Mouse (Mus musculus) liver, embryonic 16.5 days (tissue): ENCODE data around the gene Tceanc. TPM values are rescaled to one million over a fixed set of nuclear protein-coding genes. Genes with fewer than 3 reads are reported as not detected.

Experiments
- ATAC-seq: fragments of 200-750 bp; cut with Nextera tagmentation; 2 replicates; pipeline ENCODE4 v1.8.0; 2017; ENCODE audit warnings: low read depth, mild to moderate bottlenecking, moderate number of reproducible peaks, moderate library complexity
- H3K27ac ChIP-seq: fragments of 300-500 bp; sonication (generic); 2 replicates; pipeline ENCODE4 v1.5.1; 2014; ENCODE audit warnings: mild to moderate bottlenecking, low read length
- H3K27me3 ChIP-seq: fragments of 300-500 bp; sonication (generic); 2 replicates; pipeline ENCODE4 v1.6.1; 2014; ENCODE audit warnings: low read depth, low read length, mixed read lengths; ENCODE audit not compliant: control insufficient read depth, insufficient read depth
- H3K36me3 ChIP-seq: fragments of 300-500 bp; sonication (generic); 2 replicates; pipeline ENCODE4 v1.6.1; 2014; ENCODE audit warnings: mild to moderate bottlenecking; ENCODE audit not compliant: control insufficient read depth, insufficient read depth
- H3K4me1 ChIP-seq: fragments of 300-500 bp; sonication (generic); 2 replicates; pipeline ENCODE4 v1.6.1; 2014; ENCODE audit warnings: low read depth, low read length, mixed read lengths; ENCODE audit not compliant: control insufficient read depth
- H3K4me2 ChIP-seq: fragments of 300-500 bp; sonication (generic); 2 replicates; pipeline ENCODE4 v1.6.1; 2014; ENCODE audit warnings: low read depth, low read length, mixed read lengths
- H3K4me3 ChIP-seq: fragments of 300-500 bp; sonication (generic); 2 replicates; pipeline ENCODE4 v1.5.1; 2014; ENCODE audit warnings: low read depth, mild to moderate bottlenecking, low read length
- H3K9ac ChIP-seq: fragments of 300-500 bp; sonication (generic); 2 replicates; pipeline ENCODE4 v1.6.1; 2014; ENCODE audit warnings: low read depth, low read length
- H3K9me3 ChIP-seq: fragments of 300-500 bp; sonication (generic); replicated peaks from 2 replicates; pipeline ENCODE4 v1.6.1; 2016; ENCODE audit warnings: low read length; ENCODE audit not compliant: control insufficient read depth
- WGBS: fragments of 180-500 bp; shearing (Covaris S2); extraction: QIAGEN DNeasy Blood & Tissue Kit; methylation state at CpG from one replicate; pipeline ENCODE4 v1.1.7; 2014; ENCODE audit not compliant: insufficient replicate concordance; 5-methylcytosine and 5-hydroxymethylcytosine counted together
- polyA plus RNA-seq: library from polyadenylated mRNA; unstranded; fragments of >200 nt; fragmentation: Nextera tagmentation; extraction: Ambion mirVana; gene quantifications from 2 replicates; pipeline ENCODE4 v1.2.1, GENCODE M21; 2015

The Tceanc gene
- polyA plus RNA-seq, 1 experiment from 2014 or later = 3.2 TPM

DNA sequence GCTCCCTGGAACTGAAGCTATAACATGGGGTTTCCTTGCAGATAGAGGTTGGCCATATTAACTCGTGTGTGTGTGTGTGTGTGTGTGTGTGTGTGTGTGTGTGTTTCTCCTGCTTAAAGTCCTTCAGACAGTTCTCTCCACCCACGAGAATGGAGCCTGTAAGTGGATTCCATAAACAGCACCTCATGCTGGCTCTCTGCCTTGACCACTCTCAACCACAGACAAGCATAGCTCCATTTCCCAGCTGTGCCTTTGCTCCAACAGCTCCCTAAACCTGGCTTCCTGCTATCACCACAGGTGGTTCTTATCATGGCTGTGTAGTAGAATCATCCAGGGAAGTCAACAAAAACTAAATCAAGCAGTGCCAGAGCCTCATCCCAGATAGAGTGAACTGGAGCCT is 13.9 kb downstream of the Tceanc start:
- no peak overlapping the region for H3K9ac ChIP-seq
- H3K36me3 ChIP-seq = peaks cover 2% of the 10 kb centered on the region; the same call in 1 of the 2 replicates
- H3K27me3 ChIP-seq = no peaks in the 10 kb centered on the region
- no peaks in the 10 kb centered on the region for H3K4me1 ChIP-seq
- no peak overlapping the region for H3K4me3 ChIP-seq
- WGBS = 51% methylated on average over 2 of the region's 2 CpGs
- no peak for ATAC-seq
- H3K9me3 ChIP-seq = no peaks in the 10 kb centered on the region
- no peak overlapping the region for H3K4me2 ChIP-seq
- H3K27ac ChIP-seq = no peak overlapping the region

DNA sequence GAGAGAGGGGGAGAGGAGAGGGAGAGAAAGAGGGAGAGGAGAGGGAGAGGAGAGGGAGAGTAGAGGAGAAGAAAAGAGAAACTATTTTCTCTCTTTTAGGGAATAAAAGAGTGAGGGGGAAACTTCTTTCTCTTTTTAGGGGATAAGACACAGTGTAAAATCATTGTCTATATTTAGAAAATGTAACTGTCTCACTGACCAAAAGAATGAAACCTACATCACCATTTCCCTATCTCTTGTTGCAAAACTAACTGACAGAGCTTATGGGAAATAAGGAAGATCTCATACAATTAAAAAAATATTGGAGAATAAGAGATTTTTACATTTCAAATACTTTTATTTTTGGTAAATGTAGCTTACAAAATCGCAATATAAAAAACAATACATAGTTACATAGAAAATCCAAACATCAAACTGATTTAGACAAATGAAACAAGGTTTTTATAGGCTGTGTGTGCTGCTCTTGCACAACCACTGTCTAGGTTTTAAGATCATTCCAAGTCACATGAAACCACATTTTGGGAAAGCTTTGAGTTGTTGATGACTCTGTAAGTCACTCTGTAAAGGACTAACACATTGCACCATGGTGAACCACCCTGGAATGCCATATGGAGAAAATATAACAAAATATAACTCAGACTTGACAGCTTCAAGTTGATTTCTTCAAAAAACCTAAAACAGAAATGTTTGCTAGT is 18.7 kb downstream of the Tceanc start:
- H3K4me1 ChIP-seq = no peaks in the 10 kb centered on the region
- ATAC-seq = no peak
- 34% methylated on average over 1 of the region's 1 CpGs for WGBS
- H3K4me2 ChIP-seq = no peak overlapping the region
- no peaks in the 10 kb centered on the region for H3K27me3 ChIP-seq
- no peak overlapping the region for H3K27ac ChIP-seq
- no peak overlapping the region for H3K4me3 ChIP-seq
- H3K9ac ChIP-seq = no peak overlapping the region
- H3K9me3 ChIP-seq = no peaks in the 10 kb centered on the region
- peaks cover 2% of the 10 kb centered on the region; the same call in 1 of the 2 replicates for H3K36me3 ChIP-seq

DNA sequence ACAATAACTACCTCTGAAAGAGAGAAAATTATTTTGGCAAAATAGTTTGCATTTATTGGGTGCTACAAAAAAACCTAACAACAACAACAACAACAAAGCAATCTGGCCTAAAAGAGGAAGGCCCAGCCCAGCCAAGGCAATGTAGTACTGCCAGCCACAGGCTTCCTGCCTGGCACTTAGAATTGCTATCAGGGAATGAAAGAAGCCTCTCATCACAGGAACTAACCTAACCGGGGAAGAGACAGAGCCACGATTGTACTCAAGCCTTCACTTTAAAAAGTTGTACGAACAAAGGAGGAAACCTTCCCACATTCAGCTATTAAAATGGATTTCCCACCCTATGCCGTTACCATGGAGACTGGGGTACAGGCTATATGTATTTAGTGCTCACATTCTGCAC is 20.6 kb downstream of the Tceanc start:
- H3K4me3 ChIP-seq = no peak overlapping the region
- no peaks in the 10 kb centered on the region for H3K27me3 ChIP-seq
- H3K4me2 ChIP-seq = no peak overlapping the region
- 45% methylated on average over 4 of the region's 4 CpGs for WGBS
- no peaks in the 10 kb centered on the region for H3K9me3 ChIP-seq
- H3K27ac ChIP-seq = no peak overlapping the region
- H3K4me1 ChIP-seq = no peaks in the 10 kb centered on the region
- no peak overlapping the region for H3K9ac ChIP-seq
- H3K36me3 ChIP-seq = peaks cover 2% of the 10 kb centered on the region; the same call in 1 of the 2 replicates
- ATAC-seq = no peak

DNA sequence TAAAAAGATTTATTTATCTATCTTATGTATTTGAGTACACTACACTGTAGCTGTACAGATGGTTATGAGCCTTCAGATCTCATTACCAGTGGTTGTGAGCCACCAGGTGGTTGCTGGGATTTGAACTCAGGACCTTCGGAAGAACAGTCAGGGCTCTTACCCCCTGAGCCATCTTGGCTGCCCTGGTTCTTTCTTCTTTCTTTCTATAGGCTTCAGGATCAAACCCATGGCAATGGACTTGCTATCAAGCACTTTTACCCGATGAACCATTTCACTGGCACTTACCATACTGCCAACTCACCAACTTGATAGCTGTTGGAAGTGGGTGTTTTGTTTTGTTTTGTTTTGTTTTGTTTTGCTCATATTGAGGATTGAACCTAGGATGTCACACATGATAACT is 23.3 kb downstream of the Tceanc start:
- ATAC-seq = no peak
- 58% methylated on average over 2 of the region's 2 CpGs for WGBS
- Histone ChIP-seq H3K4me2 (no peak overlapping the region), H3K27me3 (no peaks in the 10 kb centered on the region), H3K4me3 (no peak overlapping the region), H3K4me1 (no peaks in the 10 kb centered on the region), H3K9ac (no peak overlapping the region), H3K36me3 (no peaks in the 10 kb centered on the region), H3K9me3 (no peaks in the 10 kb centered on the region), H3K27ac (no peak overlapping the region)

DNA sequence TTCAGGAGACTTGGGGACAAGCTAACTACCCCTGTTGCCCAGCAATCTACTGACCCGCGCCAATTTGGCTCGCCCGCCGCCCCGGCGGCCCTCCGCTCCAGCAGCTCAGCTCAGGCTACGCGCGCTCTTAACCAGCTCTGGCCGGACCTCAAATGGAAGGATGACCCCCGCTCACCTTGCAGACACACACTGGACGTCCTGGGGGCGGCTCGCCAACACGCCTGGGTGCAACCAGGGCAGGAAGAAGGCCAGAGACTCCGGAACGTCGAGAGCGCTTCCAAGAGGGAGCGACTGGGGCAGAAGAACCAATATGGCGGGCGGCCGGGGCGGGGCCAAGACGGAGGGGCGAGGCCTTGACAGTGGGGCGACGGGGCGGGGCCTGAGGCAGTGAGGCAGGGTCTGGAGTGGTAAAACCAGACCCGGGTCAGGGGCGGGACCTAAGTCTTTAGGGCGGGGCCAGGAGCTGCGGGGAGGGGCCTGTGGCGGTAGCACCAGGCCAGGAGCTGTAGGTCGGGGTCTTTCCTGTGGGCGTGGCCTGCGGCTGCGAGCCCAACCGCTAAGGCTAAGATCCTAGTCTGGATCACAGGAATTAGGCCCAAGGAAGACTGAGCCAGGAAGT is 38.9 kb downstream of the Tceanc start, which contains the start of gene Rab9:
Rab9 (minus strand) TSS at position 503 of the 619 bp plus-strand sequence.
- H3K4me2 ChIP-seq = peak within 1 kb of the TSS; percentile 65
- 24% methylated on average over 40 of the region's 41 CpGs for WGBS
- H3K4me3 ChIP-seq = peak within 1 kb of the TSS; percentile 78
- H3K9ac ChIP-seq = peak within 1 kb of the TSS; percentile 77
- H3K27me3 ChIP-seq = no peaks in the 10 kb centered on the region
- no peaks in the 10 kb centered on the region for H3K36me3 ChIP-seq
- peak; percentile 98 for ATAC-seq
- H3K4me1 ChIP-seq = no peaks in the 10 kb centered on the region; the same call in 1 of the 2 replicates
- H3K9me3 ChIP-seq = no peaks in the 10 kb centered on the region
- H3K27ac ChIP-seq = peak within 1 kb of the TSS; percentile 61

DNA sequence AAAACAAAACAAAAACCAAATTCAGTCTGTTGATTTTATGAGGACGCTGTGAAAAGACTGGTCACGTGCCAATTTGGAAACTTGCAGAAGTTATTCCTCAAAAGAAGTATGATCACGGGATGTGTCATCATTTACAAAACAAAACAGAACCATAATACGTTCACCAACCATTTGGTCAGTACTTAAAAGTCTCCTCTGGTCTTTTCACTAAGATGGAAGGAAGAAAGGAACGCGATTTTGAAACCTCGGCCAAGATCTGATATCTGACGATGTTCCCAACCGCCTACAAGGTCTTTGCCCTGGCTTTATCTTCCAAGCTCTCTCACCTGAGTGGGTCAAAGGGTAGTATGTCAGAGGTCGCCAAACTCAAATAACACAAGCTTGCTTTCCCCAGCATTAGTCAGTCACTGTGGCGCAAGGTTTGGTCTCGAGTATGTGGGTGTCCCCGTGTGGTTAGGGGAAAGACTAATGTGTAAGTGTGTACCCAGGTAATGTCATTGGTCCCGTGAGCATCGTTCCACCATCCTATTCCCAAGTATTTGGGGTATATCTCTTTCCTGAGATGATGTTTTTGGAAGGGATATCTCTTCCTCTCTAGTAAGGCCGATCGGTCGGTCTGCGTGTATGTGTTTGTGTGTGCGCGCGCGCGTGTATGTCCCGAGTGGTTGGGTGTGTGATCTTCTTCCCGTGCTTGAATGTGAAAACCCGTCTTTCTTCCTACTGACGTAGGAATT is 39.6 kb downstream of the Tceanc start:
- Histone ChIP-seq H3K9me3 (no peaks in the 10 kb centered on the region), H3K36me3 (no peaks in the 10 kb centered on the region), H3K4me2 (peak overlapping the region; percentile 65), H3K9ac (peak overlapping the region; percentile 77), H3K4me3 (peak overlapping the region; percentile 78), H3K4me1 (no peaks in the 10 kb centered on the region; the same call in 1 of the 2 replicates), H3K27me3 (no peaks in the 10 kb centered on the region), H3K27ac (peak overlapping the region; percentile 61)
- WGBS = 19% methylated on average over 28 of the region's 28 CpGs
- ATAC-seq = peak; percentile 24

DNA sequence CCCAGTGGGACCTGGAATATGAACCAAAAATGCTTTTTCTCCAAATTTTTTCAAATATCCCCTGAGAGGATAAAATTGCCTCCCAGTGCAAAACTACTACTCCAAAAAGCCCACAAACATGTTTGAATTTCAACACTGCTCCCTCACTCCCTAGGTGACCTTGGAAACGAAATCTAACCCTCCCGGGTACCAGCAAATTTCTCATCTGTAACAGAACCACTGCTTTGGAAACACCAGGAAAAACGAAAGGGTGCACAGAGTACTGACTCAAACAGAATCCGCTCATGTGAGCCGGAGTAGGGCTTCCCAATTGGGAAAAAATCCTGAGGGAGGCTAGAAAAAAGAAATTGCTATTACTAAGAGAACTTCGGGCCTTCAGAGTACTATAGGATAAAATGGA is 41.0 kb downstream of the Tceanc start:
- peak overlapping the region; percentile 26; the same call in 1 of the 2 replicates for H3K4me2 ChIP-seq
- H3K4me3 ChIP-seq = no peak overlapping the region
- WGBS = 69% methylated on average over 6 of the region's 6 CpGs
- no peaks in the 10 kb centered on the region for H3K36me3 ChIP-seq
- no peak overlapping the region for H3K9ac ChIP-seq
- ATAC-seq = no peak
- no peaks in the 10 kb centered on the region for H3K27me3 ChIP-seq
- H3K27ac ChIP-seq = no peak overlapping the region
- no peaks in the 10 kb centered on the region; the same call in 1 of the 2 replicates for H3K4me1 ChIP-seq
- no peaks in the 10 kb centered on the region for H3K9me3 ChIP-seq

DNA sequence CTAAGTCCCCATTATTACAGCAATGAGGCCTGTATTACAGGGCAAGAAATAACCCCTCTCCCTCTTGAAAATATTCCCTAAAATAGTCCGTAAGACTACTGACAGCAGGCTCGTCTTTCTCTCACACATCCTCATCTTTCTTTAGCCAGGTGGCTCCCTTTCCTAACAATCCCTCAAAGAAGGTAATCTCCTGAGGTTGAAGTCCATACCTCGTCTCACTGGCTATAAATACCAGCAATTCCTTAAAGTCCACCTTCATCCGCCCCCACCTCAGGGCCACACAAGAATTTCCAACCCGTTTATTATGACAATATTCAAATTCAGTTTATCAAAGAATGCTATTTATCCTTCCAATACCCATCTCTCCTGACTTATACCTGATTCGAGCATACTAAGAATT is 45.8 kb downstream of the Tceanc start:
- no peak overlapping the region for H3K4me2 ChIP-seq
- H3K27me3 ChIP-seq = no peaks in the 10 kb centered on the region
- no peak for ATAC-seq
- no peaks in the 10 kb centered on the region for H3K36me3 ChIP-seq
- no peak overlapping the region for H3K4me3 ChIP-seq
- H3K9ac ChIP-seq = no peak overlapping the region
- 73% methylated on average over 6 of the region's 6 CpGs for WGBS
- H3K9me3 ChIP-seq = no peaks in the 10 kb centered on the region
- H3K27ac ChIP-seq = no peak overlapping the region
- no peaks in the 10 kb centered on the region; the same call in 1 of the 2 replicates for H3K4me1 ChIP-seq
